Mouse (Mus musculus): ENCODE measurements around the gene 1110017D15Rik.
A peak's percentile ranks its signal among the peaks of the same experiment; 100 is the strongest.

Gene 1110017D15Rik

DNA sequence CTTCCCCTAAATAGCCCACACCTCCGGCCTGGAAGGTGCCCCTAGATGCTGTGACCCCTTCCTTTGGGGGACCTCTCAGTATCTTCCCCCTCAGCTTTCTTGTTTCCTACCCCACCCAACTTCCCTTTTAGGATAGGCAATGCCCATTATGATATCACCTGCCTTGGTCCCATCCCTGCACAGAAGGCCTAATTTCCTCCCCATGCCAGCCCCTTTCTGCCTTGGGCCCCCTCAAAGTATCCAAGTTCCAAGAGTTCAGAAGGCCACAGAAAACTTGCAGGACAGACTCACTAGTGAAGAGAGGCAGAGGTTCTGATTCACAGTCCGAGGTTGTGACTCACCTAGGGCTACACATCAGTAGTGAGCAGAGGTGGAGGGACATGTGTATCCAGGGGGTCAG, at the start of gene 1110017D15Rik:
Gene 1110017D15Rik (minus strand): TSS at position 101 of the 400 bp plus-strand sequence.
- DNase-seq (ENCODE audit: low spot score), result no peak

DNA sequence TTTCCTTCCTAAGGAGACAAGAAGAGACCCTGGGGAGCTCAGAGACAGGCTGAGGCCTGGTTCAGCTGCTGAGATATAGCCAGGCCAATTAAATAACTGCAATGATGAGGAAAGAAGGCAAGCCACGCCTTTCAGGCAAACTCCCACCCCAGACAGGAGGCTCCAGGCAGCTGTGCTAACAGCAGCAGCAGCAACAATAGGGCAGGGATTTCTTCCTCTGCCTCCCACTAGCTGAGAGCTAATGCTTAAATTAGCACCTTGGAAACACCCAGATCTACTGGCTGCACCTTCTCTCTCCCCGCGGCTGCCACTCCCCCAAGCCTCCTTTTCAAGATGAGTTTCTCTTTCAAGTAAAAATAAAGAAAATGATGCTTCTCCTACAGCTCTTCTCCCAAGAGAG, 49.0 kb upstream of the 1110017D15Rik start:
- no peak for DNase-seq (ENCODE audit: low spot score)

DNA sequence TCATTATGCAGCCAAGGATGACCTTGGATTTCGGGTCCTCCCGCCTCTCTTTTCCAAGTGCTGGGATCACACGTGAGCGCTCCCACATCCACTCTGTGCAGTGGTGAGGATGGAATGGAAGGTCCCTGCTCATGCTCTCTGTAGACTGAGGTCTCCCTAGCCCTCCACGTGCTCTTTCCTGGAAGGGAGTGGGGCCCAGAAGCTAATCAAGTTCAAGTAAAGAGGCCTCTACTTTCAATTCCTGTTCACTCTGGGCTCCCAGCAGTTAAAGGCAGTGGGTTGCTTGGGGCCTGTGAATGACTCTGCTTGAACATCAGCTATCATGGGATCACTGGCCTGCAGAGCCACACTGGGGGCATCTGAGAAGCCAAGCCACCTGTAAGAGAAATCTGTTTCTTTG, 46.2 kb upstream of the 1110017D15Rik start:
- no peak for DNase-seq (ENCODE audit: low spot score)

DNA sequence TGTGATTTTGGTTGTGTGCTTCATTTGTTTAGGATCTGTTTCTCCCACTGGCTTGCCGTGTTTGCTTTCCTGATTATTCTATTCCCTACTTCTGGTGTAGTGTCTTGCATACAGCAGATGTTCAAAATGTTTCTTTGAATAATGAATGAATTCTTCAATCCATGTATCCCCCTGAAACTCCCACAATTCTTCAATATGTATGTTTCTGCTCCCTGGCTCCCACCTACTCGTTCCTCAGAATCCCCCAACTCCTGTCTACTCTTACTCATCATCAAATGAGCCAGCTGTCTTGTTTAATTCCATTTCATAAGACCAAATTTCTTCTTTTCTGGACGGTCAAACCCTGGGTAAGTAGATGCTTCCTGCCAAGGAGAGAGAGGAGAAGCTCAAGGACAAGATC, 40.0 kb upstream of the 1110017D15Rik start:
- no peak for DNase-seq (ENCODE audit: low spot score)

DNA sequence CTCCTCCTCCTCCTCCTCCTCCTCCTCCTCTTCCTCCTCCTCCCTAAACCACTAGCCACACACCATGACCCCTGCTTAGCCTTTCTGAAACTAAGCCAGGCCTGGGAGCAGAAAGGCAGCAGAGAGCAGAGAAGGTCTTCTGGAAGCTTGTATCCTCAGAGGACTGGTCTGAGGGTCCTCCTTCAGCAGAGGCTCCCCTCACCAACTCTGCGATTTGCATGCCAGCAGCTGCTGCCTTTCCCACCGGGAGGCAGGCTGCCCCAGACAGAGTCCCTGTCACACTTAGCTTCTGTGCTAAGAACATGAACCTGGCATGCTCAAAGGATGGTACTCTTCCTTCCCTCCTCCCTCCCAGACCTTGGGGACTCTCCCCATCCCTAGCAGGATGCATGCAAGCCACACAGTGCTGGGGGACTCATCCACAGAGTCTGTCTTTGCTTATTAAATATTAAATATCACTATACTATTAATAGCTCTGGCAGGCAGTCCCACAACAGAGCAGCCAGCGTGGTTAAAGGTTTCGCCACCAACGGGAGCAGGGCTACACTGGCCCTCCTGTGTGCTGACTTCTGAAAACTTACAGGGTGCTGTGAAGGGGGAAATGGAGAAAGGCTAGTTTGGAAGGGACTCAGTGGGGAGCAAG, 39.3 kb upstream of the 1110017D15Rik start:
- no peak for DNase-seq (ENCODE audit: low spot score)

DNA sequence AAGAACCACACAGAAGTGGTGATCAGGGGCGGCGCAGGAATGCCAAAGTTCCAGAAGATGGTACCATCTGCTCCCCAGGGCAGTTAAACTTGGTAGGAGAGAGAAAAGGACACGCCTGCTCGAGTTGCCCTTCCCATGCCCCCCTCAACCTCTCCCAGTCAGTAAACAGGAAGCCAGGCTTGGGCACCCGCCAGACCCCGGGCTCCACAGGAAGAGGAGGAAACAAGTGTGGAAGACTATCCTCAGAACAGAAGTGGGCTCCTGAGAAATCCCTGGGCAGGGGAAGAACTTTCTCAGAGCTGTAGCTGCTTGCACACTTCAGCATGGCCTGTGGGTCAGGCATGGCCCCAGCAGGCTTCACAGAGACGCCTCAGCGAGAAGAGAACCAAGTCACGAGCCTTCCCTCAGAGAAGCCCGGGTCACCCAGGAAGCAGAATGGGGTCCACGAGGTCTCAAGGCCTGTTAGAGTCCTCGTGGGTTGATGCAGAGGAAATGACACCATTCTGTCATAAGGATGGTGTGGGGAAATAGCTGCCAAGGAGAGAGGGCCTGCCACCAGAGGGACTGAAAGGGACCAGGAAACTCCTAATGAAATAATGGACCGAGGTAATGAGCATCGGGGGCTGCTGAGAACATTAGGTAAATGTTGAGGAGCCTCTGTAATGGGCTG, 38.0 kb upstream of the 1110017D15Rik start:
- no peak for DNase-seq (ENCODE audit: low spot score)

DNA sequence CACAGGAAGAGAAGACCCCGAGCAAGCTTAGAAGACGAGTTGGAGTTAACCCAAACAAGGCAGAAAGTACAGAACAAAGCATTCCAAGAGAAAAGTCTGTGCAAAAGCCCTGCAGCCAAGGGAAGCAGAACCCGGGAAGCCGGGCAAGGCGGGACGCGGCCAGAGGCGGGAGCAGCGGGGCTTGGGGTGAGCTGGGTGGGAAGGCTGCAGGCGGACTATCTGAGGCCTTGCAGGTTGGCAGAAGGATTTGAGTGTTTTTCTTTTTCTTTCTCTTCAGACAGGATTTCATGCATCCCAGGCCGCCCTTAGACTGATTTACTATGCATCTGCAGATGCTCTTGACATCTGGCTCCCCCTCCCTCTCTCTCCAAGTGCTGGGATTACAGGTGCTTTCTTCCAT, 36.0 kb upstream of the 1110017D15Rik start:
- no peak for DNase-seq (ENCODE audit: low spot score)

DNA sequence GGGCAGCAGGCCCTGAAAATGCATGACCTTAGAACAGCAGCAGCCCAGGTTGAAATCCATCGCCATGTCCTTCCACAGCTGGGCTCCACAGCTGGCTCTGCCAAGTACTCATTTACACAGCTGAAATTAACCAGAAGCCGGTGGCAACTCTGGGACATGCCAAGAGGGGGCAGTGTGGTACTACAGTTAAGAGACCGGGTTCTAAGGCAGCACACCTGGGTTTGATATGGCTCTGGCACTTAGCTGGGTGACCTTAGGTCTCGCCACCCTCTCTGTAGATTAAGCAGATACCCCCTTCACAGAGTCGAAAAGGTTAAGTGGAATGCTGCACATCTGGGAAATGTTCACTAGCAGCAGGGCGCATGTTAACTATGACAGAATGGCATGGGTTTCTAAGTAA, 35.4 kb upstream of the 1110017D15Rik start:
- DNase-seq (ENCODE audit: low spot score), result peak; percentile 79

DNA sequence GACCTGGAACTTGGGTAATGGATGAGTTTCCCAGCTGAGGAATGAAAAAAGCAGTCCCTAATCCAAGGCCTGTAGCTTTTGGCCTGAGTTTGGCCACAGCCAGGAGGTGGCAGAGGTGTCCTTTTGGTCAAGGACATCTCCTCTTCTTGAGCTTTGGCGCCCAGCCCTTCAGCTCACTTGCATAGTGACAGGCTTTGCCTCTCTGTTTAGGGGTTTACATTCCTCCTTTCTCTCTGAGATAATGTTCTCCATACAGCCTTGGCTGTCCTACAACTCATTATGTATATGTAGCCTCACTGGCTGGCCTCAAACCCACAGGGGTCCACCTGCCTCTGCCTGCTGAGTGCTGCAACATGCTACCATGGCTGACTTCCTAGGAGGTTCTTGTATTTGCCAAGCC, 30.0 kb upstream of the 1110017D15Rik start:
- no peak for DNase-seq (ENCODE audit: low spot score)

DNA sequence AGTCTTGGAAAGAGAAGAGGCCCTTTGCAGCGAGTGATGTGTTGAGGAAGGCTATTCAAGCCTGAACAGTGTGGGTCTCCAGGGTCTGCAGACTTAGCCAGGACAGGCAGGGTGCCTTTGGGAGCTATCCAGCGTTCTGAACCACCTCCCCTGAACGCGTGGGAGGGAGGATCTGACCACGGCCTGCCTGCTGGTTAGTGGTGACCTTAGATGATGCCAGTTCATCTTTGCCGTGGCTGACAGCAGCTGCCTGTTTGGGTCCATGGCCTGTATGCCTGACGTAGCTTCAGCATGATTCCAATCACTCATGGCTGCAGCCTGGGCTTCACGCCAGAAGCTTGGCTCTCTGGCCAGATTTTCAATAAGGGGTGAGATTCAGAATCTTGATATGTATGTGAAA, 28.9 kb upstream of the 1110017D15Rik start:
- peak; percentile 81 for DNase-seq (ENCODE audit: low spot score)

DNA sequence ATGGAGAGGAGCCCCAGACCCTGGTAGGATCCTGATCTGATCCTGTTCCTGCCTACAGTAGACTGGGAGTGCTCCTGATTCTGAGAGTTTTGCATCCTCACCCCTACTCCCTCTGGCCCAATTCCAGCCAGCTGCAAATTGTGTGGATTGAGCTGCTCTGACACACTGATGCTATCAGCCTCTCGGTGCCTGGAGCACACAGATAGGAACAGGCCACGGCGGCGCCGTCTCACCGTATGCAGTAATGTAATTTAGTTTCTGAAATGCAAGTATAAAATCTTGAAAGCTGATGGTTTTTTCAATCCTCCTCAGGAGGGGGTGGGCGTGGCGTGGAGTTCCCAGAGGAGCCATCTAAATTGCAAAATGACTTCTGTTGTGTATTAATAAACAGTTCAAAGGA, 25.0 kb upstream of the 1110017D15Rik start:
- DNase-seq (ENCODE audit: low spot score), result no peak

DNA sequence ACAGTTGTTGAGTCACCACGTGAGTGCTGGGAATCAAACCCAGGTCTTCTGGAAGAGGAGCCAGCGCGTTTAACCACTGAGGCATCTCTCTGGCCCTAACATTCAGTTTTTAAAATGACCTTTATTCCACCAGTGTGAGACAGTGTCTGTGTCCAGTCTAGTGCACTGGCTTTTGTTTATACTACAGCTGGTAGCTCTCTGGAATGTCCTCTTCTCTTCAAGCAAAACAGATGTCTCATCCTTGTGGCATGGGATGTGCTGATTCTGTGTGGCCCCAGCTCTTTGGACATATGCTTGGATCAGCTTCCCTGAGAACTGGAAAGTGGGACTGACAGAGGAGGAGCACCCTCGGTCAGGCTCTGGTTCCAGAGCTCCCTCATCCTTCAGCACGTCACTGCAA, 17.7 kb upstream of the 1110017D15Rik start:
- DNase-seq (ENCODE audit: low spot score), result no peak

DNA sequence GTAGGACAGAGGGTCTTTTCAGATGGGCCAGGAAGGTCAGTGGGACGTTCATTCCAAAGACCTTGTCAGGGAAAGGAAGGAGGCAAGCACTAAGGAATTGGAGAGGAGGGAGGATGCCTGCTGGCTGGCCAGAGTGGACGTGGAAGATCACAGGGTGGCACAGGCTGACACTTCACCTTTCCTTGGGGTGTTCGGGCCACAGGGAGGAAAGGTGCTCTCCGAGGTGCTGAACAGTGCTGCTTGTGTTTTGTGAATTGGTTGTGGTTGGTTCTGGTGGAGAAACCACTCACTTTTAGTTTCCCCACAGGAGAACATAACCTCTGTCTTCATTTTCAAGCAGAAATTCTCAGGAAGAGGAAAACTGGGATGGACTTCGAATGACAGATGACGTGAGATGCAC, 15.3 kb upstream of the 1110017D15Rik start:
- peak; percentile 78 for DNase-seq (ENCODE audit: low spot score)

DNA sequence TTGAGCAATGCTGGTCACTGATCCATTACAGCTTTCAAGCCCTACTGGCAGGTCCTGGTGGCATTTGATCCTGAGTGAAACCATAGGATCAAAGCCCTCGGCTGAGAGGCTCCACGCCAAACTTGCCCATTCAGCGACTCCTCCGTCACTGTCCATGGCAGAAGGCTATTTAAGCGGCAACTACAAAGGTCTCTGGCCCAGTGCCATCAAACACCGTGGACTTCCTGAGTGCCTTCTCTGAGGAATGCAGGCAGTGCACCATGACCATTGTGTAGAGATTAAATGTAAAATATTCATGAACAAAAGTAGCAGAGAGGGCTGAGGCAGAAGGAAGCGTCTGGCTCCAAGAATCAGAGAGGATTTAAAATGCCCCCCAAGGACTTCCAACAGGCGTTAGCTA, 10.9 kb upstream of the 1110017D15Rik start:
- peak; percentile 45 for DNase-seq (ENCODE audit: low spot score)

DNA sequence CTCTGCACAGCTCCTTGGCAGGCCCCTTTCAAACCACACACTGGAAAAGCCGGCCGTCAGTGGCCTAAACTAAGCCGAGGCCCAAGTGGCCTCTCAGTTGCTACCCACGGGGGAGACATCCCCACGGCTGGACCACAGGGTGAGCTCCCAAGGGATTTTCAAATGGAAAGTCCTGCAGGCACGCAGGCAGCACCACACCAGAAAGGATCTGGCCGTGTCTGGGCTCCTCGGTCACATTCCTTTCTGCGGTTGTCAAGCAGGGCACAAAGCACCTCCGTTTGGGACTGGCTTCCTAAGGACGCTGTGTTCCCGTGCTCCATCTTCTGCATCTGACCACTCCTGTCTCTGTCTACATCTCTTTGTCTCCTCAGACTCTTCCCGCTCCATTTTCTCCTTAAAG, 9.9 kb upstream of the 1110017D15Rik start:
- DNase-seq (ENCODE audit: low spot score), result peak; percentile 53

DNA sequence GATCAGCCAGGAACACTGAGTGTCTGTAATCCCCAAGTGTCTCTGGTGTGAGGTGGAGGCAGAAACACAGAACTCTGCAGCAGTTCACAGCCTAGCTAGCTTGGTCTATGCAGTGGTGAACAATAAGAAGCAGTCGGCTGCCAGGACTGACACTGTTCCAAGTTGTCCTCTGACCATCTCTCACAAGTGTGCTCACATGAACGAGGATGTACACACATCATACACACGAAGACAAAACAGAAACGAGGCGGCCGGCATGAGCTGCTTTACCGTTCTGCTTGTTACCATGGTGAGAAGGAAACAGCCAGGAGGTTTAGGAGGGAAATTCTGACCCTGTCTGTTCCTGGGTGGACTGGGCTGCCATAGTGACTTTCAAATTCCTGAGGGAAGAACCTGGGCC, 9.4 kb upstream of the 1110017D15Rik start:
- no peak for DNase-seq (ENCODE audit: low spot score)

DNA sequence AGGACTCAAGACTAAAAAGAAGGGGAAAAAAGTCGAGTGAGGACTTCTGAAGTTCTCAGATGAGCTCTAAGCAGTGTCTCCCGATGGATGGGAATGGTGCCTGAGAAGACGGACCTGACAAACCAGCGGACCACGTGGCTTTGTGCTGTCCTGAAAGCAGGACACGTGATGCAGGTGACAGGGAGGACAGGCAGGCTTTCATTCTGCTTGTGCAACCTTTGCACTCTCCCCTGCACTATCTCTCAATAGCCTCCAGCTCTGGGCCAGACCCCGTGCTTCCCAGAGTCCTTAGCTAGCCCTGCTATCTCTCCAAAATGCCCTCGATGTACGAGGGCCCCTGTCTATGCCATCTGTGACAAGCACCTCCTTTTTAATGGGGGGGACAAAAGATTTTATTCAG, 7.7 kb upstream of the 1110017D15Rik start:
- no peak for DNase-seq (ENCODE audit: low spot score)

DNA sequence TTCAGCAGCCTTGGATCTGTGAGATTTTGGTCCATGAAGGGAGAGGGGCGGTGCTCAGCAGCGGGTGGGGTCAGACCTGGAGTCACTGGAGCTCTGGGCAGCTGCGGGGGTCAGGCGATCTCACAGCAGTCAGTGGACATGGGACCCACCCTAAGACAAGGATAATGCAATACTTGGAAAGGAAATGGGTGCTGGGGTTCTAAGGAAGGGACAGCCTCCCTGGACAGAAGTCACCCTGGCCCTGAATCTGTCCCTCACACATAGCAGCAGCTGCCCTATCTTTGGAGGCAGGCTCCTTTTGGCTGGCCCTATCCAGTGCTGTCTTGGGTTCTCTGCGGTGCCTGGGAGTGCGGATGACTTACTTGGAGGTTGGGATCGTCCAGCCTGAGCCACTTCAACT, 6.7 kb upstream of the 1110017D15Rik start:
- DNase-seq (ENCODE audit: low spot score), result no peak

DNA sequence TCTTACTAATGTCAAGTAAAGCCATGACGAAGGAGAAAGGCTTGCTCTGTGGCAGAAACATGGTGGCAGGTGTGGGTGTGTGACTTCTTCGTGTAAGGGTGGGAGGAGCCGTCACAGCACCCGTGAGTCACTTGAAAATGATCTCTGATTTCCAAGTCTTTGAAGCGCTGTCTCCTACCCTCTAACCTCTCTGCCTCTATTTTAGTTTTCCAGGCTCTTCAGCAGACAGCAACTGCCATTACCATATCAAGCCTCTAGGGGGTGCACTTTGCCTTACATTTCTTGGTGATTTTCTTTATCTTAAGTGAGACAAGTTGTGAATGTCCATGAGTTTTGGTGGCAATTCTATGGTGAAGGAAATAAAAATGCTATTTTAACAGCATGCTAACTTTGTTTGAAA, 5.7 kb upstream of the 1110017D15Rik start:
- peak; percentile 56 for DNase-seq (ENCODE audit: low spot score)

DNA sequence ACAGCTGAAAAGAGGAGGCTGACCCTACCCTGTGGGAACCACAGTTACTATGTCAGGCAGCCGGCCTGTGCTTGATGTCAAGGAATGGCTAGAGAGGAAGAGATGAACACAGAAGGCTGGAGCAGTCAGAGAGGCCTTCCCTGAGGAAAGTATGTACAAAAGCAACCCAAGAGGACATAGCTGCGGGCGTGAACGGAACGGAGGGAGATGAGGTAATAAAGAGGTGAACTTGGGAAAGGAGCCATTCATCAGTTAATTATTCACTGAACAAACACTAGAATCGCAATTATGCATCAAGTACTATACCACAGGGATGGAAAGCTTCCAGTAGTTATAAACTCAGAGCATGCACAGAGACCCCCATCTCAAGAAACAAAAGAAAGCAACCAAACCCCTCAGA, 5.0 kb upstream of the 1110017D15Rik start:
- DNase-seq (ENCODE audit: low spot score), result no peak

DNA sequence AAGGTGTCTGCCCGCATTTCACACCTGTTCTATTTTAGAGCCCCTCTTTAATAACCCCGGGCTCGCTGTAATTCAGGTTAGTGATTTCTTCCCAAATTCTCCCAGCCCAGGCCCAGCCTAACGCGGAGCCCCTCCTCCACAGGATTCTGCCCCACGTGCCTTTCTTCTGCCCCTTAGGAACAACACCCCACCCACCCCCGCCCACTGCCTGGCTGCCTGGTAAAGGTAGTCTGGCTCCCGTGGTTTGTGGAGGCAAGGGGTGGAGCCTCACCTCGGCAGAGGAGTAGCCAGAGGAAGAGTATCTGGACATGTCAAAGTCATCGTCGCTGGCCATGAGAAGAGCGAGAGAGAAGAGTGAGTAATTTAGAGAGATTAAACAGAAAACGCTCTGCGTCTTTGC, 3.5 kb upstream of the 1110017D15Rik start:
- no peak for DNase-seq (ENCODE audit: low spot score)

DNA sequence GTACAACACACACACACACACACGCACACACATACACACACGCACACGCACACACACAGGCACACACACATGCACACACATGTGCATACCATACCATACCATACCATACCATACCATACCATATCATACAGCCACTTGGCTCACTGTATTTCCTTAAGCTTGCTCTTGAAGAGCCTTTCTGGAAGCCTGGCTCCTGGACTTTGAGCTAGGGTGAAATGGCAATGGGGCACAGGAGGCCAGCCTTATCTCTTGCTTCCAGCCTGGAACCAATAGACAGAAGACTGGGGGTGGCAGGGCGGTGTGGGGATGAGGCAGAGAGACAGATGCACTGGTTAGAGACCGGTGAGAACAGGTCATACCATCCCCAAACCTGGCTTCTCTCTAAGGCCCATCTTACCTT, 2.1 kb upstream of the 1110017D15Rik start:
- no peak for DNase-seq (ENCODE audit: low spot score)

DNA sequence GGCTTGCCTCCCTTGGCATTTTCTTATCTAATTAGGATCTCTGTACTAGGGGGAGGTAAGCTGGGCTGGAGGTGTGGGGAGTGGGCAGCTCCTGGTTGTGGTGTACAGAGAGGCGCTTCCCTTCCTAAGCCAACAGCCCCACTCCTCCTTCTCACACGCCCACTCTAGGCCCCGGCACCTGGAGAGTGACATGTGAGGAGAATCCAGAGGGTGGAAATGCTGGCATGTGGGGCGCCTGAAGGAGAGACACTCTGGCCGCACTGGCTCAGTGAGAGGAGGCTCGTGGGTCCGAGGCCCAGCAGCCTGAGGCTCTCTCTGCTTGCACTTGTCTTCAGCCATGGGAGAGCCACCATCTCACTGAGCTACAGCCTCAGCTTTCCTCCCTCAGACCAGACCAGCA, 1.2 kb upstream of the 1110017D15Rik start:
- DNase-seq (ENCODE audit: low spot score), result no peak

DNA sequence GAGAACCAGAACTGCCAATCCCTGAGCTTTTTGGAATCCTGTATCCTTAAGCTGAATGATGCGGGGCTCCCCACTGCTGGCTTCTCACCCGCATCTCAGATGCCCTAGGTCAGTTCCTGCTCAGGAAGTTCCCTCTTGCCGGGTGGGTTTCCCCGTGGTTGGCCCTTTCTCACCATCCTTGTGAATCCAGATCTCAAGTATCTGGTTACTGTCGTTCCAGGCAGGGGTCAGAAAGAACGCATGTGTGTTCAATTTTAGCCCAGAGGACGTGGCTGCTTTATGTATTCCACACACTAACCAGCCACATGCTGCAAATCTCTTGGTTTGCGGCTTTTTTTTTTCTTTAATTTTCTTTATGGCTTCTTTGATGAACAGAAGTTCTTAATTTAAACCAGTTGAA, 3.4 kb downstream of the 1110017D15Rik start:
- peak; percentile 56 for DNase-seq (ENCODE audit: low spot score)
